Mouse (Mus musculus) heart, adult 8-10 months (tissue): ENCODE results near the gene Nap1l5. TPM values are rescaled to one million over a fixed set of nuclear protein-coding genes. Genes with fewer than 3 reads are reported as not detected.
A peak's percentile ranks its signal among the peaks of the same experiment; 100 is the strongest.

ENCODE experiments used
- DNase-seq: peaks from one replicate; pipeline ENCODE4 v3.0.0; 2022; ENCODE audit warnings: low spot score
- total RNA-seq, 4 experiments: library from RNA; stranded (reverse); gene quantifications; 2 replicates each; pipeline ENCODE4 v1.2.4; 2022

Gene Nap1l5
- total RNA-seq: 1 to 10 TPM in 2 of 4 experiments, under 1 TPM in 2; 0.86 to 1.6 (median 1.1) TPM

DNA sequence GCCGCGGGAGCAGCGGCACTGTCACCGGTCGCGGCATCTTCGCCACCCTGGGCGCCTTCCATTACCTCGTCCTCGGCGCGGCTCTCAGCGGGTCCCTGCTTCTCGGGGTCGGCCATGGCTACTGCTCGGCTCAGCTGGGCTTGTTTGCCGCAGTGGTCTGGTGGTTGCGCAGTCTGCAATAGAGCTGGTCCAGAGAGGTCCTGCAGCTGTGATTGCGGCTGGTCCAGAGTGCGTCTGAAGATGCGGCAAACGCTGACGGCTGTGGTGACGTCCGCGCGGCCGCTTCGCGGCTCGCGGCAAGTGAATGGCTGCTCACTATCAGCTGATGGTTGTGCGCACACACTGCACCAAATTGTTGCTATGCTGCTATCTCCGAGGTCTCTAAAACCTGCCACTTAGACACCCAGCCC is at the start of gene Nap1l5:
Gene Nap1l5 (minus strand): TSS at position 225 of the 410 bp plus-strand sequence.
- DNase-seq: peak; percentile 15

DNA sequence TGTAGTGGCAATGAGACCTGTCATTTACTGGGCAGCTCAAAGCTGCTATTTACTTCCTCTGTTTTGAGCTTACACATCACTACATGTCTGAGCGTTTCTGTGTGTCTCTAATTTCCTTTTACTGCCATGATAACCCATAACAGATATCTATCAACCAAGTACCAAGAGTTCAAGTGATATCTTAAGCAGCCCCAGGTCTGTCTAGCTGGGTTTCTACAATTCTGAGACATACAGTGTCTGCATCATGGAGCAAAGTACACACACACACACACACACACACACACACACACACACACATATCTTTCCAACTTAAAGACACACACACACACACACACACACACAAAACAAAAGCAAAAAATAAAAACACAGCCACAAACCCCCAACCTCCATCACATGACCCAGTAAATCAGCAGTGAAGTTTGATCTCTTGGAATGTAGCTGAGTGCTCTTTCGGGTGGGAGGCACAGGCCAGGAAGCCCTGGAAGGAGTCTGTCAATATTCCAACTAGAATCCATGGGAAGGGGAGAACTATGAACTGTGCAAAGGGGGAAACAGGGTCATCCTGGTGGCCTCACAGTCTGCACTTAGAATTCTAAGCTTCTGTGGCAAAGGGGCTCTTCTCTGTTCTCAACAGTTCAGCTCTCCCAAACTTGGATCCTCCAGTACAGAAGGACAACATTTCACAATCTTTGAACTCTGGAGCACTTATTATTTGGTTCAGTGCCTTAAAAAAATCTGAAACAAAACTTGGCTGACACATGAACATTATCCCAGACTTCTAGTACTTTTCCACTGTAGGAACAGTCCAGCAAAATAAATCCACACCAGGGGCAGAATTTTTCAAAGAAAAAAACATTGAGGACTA is 44.5 kb upstream of the Nap1l5 start:
- peak; percentile 27 for DNase-seq

DNA sequence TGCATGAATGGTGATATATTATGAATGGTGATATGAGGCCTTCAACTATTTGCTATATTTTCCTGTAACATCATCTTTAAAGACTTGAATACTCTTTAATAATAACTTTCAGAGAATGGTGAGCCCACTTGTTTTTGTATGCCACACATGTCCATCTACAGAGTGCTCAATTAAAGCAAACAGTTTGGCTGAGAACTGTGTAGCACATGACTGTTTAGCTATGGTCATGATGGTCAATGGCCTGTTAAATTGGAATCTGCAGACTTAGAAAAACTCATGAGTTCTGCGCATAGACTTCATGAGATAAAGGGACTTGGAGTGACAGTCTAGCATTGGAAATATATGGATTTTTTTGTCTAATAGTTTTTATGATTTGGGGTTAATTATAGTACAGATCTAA is 43.5 kb upstream of the Nap1l5 start:
- no peak for DNase-seq

DNA sequence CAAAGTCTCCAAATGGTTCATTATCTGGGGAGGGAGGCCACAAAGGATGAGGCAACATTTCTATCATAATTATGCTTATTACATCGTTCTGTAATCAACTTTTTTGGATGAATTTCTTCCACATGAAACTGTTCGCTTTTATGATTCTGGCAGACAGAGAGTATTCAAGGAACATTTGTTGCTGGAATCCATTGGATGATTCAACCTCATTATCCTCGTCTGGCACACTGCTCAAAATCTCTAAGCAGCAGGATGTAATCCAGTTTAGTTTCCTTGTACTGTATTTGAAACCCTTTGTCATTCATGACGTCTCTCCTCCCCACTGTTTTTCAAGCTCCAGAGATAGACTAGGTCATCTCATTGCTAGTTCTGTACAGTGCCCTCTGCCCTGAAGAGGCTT is 40.0 kb upstream of the Nap1l5 start:
- no peak for DNase-seq

DNA sequence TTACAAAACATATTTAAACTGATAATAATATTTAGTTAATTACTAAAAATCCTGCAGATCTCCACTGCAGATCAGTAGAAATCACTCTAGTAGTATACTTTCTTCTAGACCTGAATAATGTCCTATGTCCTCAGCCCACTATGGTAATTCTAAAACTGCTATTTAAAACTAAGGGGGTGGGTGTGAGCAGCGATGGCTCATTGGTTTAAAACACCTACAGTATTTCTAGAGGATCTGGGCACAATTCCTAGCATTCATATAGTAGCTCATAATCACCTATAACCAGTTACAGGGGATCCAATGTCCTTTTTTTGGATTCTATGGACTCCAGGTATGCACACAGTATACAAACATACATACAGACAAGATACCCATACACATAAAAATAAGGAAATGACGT is 39.4 kb upstream of the Nap1l5 start:
- DNase-seq: no peak

DNA sequence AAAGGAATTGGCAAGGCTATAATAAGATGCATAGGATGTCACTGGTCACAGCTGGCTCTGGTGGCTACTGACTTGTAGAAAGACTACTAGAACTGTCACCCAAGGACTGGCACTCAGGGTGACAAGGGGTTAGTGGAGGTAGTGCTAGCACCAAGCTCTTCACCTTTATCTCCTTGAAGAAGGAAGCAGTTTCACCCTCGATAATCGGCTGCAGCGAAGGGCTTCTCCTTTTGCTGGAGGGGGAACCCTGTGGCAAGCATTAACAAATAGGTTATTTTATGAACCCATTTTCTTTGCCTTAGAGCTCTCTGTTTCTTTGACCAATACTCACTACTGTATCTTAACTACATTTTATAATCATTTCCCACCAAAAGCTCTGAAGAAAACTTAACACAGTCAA is 37.1 kb upstream of the Nap1l5 start:
- DNase-seq: no peak

- no peak for DNase-seq
Measured at GRCm38 (mm10) chr6:58942276-58942675, 35.4 kb upstream of the Nap1l5 start.

DNA sequence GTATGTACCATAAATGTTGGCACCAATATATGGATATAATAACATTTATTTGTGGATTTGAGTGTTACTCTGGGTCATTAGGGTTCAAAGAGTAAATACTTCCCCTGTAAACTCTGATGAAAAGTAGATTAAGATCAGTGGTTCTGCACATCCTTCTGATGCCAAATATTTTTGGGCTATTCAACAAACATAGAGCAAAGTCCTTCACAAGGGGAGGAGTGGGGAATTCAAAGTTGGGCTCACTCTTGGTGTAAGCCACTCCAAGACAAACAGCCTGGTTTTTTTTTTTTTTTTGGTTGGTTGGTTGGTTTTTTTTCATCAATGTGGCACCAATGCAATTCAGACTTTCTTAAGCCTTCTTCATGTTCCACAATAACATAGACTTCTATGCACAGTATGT is 30.9 kb upstream of the Nap1l5 start:
- no peak for DNase-seq

DNA sequence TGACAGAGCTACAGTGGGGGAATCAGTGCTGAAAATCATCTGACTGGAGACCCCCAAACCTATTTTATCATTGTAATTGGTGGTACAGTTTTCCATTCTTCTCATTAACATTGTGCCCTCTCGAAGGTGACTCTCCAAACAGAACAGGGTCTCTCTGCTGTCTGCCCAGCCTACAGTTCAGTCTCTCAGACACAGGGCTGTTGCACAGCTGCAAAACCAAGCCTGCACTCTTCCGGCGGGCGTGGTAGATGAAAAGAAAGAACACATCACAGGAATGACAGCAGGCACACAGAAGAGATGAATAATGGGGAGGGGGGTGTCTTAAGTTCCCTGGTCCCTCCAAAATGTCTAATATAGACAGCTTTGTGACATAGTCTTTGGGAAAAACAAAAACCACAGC is 27.3 kb upstream of the Nap1l5 start:
- DNase-seq: no peak

GRCm38 (mm10) chr6:58933189-58933913 is 26.5 kb upstream of the Nap1l5 start:
- no peak for DNase-seq

- no peak for DNase-seq
Measured at GRCm38 (mm10) chr6:58932515-58933188, 25.8 kb upstream of the Nap1l5 start.

DNA sequence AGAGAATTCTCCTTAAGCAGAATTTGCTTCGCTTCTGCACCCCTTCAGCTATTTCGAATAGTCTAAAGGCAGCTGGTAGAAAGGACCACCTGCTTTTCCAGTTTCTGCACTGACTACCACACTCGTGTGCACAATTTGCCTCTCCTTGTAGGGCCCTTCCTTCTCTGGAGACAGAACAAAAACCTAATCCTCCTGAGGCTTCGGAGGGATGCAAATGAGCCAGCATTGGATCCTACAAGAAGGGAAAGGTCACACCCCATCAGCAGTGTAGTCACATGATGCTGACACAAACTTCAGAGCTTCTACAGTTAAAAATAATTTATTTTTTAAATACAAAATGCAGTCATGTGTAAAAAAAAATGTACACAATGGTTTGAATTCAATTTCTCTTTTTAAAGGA is 24.3 kb upstream of the Nap1l5 start:
- no peak for DNase-seq

GRCm38 (mm10) chr6:58929911-58930431 is 23.1 kb upstream of the Nap1l5 start:
- DNase-seq: peak; percentile 46

DNA sequence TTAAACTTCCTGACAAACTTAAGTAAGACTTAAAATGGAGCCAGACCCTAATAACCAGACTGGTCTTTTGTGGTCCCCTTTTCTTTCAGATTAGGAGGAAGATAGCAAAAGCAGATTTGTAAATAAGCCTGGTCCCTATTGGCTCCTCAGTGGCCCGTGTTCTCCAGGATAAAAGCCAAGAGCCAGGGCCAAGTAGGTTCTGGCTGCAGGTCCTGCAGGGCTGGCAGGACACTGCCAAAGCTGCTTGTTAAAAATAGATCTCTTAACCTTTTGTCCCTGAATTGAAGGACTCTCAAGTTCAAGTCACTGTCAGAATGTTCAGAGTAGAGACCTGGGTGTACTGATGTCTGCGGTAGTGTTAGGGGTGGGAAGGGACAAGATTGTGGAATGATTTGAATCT is 21.0 kb upstream of the Nap1l5 start:
- DNase-seq: peak; percentile 66

GRCm38 (mm10) chr6:58922511-58922910 is 15.6 kb upstream of the Nap1l5 start:
- DNase-seq: no peak

- DNase-seq: peak; percentile 16
Measured at GRCm38 (mm10) chr6:58921623-58922022, 14.7 kb upstream of the Nap1l5 start.

DNA sequence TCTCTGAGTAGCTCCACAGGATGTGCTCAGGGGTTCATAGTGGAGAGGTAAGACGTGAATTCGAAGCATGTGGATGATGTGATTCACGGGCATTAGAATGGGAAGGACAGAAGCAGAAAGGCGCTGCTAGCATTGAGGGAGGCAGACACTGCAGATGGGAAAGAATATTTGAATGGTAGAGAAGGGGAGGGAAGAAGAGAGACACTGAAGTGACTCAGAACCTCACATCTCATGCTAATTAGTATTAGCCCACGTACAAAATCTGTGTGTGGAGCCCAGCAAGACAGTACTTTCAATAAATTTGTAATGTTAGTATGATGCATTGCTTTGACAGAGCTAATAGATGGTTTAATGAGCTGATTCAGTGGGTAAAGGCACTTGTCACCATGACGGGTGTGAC is 13.9 kb upstream of the Nap1l5 start:
- DNase-seq: no peak

- DNase-seq: no peak
Measured at GRCm38 (mm10) chr6:58916498-58916897, 9.6 kb upstream of the Nap1l5 start.

DNA sequence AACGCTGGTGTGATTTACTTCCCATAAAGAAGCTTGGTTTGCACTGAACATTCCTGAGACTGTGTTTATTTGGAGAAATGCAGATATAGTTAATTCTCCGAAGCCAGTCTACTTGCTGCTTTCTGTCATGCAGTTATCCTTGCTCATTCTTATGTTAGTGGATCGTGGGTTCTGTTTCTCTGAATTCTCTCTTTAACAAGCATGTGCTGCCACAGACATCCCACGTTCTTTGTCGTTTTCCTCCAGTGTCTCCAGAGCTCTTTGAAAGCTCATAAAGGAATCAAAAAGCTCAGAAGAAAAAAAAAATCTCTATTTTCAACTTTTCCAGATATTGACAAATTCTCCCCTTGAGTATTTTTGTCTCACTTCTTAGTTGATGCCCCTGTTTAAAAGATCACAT is 7.1 kb upstream of the Nap1l5 start:
- DNase-seq: no peak

DNA sequence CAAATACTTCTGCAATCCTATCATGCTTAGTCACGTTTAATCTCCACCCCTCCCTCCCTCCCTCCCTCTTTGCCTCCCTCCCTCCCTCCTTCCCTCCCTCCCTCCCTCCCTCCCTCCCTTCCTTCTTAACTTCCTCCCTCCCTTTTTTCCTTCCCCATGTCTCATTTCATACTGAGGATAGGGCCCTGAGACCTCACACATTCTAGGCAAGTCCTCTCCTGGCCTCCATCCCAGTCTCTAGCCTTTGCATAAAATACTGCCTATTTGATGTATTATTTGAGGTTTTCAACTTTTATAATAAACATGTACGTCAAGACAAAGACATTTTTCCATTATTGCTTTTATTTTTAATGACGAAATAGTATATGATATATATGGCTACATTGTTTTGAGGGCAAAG is 6.7 kb upstream of the Nap1l5 start:
- no peak for DNase-seq

- DNase-seq: no peak
Measured at GRCm38 (mm10) chr6:58912842-58913241, 6.0 kb upstream of the Nap1l5 start.

GRCm38 (mm10) chr6:58907791-58908190 is 915 bp upstream of the Nap1l5 start:
- no peak for DNase-seq
